Mouse (Mus musculus) bone marrow, adult 2 months (tissue): ENCODE measurements around the gene She.

Experiments
- CTCF ChIP-seq: fragments of 200-500 bp; IDR thresholded peaks from 2 replicates; pipeline ENCODE4 v1.5.1; 2011; ENCODE audit warnings: low read length, control low read depth; ENCODE audit not compliant: control insufficient read depth, insufficient read depth
- POLR2A ChIP-seq: fragments of 200-500 bp; IDR thresholded peaks from 2 replicates; pipeline ENCODE4 v1.6.1; 2011; ENCODE audit warnings: low read depth, mild to moderate bottlenecking, control low read depth, low read length, borderline replicate concordance; ENCODE audit not compliant: control insufficient read depth

- TF ChIP-seq CTCF, result no peak
- TF ChIP-seq POLR2A, result no peak
These were observed 4.9 kb upstream of the She start for GRCm38 (mm10) chr3:89826295-89826694.
